In genomic region chr12:86023081-86023871, GRCm38 (mm10) we compare ENCODE assay signal across 11 mouse cellular contexts. TPM values are rescaled to one million over a fixed set of nuclear protein-coding genes. Genes with fewer than 3 reads are reported as not detected.
DNase-seq lines count a peak whose midpoint lies in the region; ATAC-seq lines count a peak whose summit lies in the region.
"Had no signal": no experiment of that assay in that cellular context is flagged by ENCODE, and none has a peak within 500 bp of the region (broad histone marks: within the 10 kb centered on the region; RNA-seq: fewer than 3 reads in every experiment).

No protein-coding gene starts in this region.

- no peaks in the 10 kb centered on the region for H3K27me3 ChIP-seq in forebrain, embryonic 14.5 days (replicated peaks; ENCODE audit: control insufficient read depth, insufficient read depth, low read length)
- no peaks in the 10 kb centered on the region for H3K27me3 ChIP-seq in forebrain, embryonic 12.5 days
- H3K27me3 ChIP-seq in limb, embryonic 11.5 days (ENCODE audit: control insufficient read depth, insufficient read depth, low read length): no peaks in the 10 kb centered on the region
- H3K27me3 ChIP-seq: CH12.LX; midbrain, embryonic 15.5 days had no signal

- no peaks in the 10 kb centered on the region for H3K9me3 ChIP-seq in forebrain, embryonic 14.5 days (replicated peaks; ENCODE audit: control insufficient read depth, low read length)
- H3K9me3 ChIP-seq in forebrain, embryonic 12.5 days: no peaks in the 10 kb centered on the region
- no peaks in the 10 kb centered on the region for H3K9me3 ChIP-seq in limb, embryonic 11.5 days (ENCODE audit: control insufficient read depth, low read length)
- H3K9me3 ChIP-seq: midbrain, embryonic 15.5 days had no signal

- peaks cover 4% of the 10 kb centered on the region; the same call in 1 of the 2 replicates for H3K4me1 ChIP-seq in forebrain, embryonic 14.5 days (ENCODE audit: control insufficient read depth, insufficient read depth, low read length)
- H3K4me1 ChIP-seq in forebrain, embryonic 12.5 days: no peaks in the 10 kb centered on the region; the same call in 1 of the 2 replicates
- H3K4me1 ChIP-seq in limb, embryonic 11.5 days (ENCODE audit: control insufficient read depth, insufficient read depth, low read length): peaks cover 30% of the 10 kb centered on the region
- H3K4me1 ChIP-seq: midbrain, embryonic 15.5 days had no signal

- H3K4me2 ChIP-seq in forebrain, embryonic 14.5 days (ENCODE audit: low read length): no peak overlapping the region
- H3K4me2 ChIP-seq in forebrain, embryonic 12.5 days: no peak overlapping the region
- no peak overlapping the region for H3K4me2 ChIP-seq in limb, embryonic 11.5 days (ENCODE audit: low read depth, severe bottlenecking)
- H3K4me2 ChIP-seq: midbrain, embryonic 15.5 days had no signal

- peak; percentile 35 for DNase-seq in forebrain, embryonic 14.5 days (ENCODE audit: low spot score)
- peak; percentile 64 for DNase-seq in testis, postnatal 10 days (ENCODE audit: low spot score)
- DNase-seq in testis, postnatal 14 days (ENCODE audit: low spot score): no peak
- DNase-seq in limb, embryonic 11.5 days (ENCODE audit: low spot score): peak; percentile 76
- DNase-seq in layer of hippocampus, adult 9-10 months (ENCODE audit: low spot score): no peak
- DNase-seq: cerebellum, postnatal 36 days had no signal

- H3K9ac ChIP-seq in forebrain, embryonic 14.5 days (ENCODE audit: low read length): no peak overlapping the region
- H3K9ac ChIP-seq in forebrain, embryonic 12.5 days: no peak overlapping the region
- no peak overlapping the region for H3K9ac ChIP-seq in limb, embryonic 11.5 days (ENCODE audit: low read length)
- H3K9ac ChIP-seq: midbrain, embryonic 15.5 days had no signal

- 87% methylated on average over 4 of the region's 4 CpGs for whole genome bisulfite sequencing in forebrain, embryonic 14.5 days
- WGBS in forebrain, embryonic 12.5 days: 83% methylated on average over 4 of the region's 4 CpGs
- 69% methylated on average over 4 of the region's 4 CpGs for WGBS in limb, embryonic 11.5 days

- H3K36me3 ChIP-seq in forebrain, embryonic 14.5 days (ENCODE audit: control insufficient read depth, insufficient read depth, low read length): no peaks in the 10 kb centered on the region
- H3K36me3 ChIP-seq in forebrain, embryonic 12.5 days (replicated peaks): no peaks in the 10 kb centered on the region
- H3K36me3 ChIP-seq in limb, embryonic 11.5 days (ENCODE audit: control insufficient read depth, insufficient read depth, low read length): no peaks in the 10 kb centered on the region
- H3K36me3 ChIP-seq: midbrain, embryonic 15.5 days had no signal

- no peak for ATAC-seq in forebrain, embryonic 14.5 days
- ATAC-seq in forebrain, embryonic 12.5 days (ENCODE audit: low FRiP score): no peak
- peak; percentile 81; the same call in 1 of the 2 replicates for ATAC-seq in limb, embryonic 11.5 days (ENCODE audit: insufficient number of reproducible peaks, low FRiP score, low TSS enrichment, low read depth)
- no peak for ATAC-seq in inflammation-experienced regulatory T-cells, adult 6 months
- ATAC-seq in cerebellum, adult (ENCODE audit: insufficient number of reproducible peaks, low FRiP score, low TSS enrichment): no peak
- ATAC-seq: midbrain, embryonic 15.5 days had no signal

- H3K4me3 ChIP-seq in forebrain, embryonic 14.5 days (ENCODE audit: low read depth, low read length): no peak overlapping the region
- no peak overlapping the region for H3K4me3 ChIP-seq in forebrain, embryonic 12.5 days (replicated peaks)
- no peak overlapping the region for H3K4me3 ChIP-seq in limb, embryonic 11.5 days (ENCODE audit: low read depth, low read length)
- H3K4me3 ChIP-seq: midbrain, embryonic 15.5 days had no signal

- no peak overlapping the region for H3K27ac ChIP-seq in forebrain, embryonic 14.5 days (ENCODE audit: low read depth, low read length)
- no peak overlapping the region for H3K27ac ChIP-seq in forebrain, embryonic 12.5 days
- peak overlapping the region; percentile 61 for H3K27ac ChIP-seq in limb, embryonic 11.5 days (replicated peaks; ENCODE audit: low read depth, low read length)
- H3K27ac ChIP-seq: midbrain, embryonic 15.5 days had no signal

RNA-seq across cellular contexts. Expression of gene Tgfb3, which starts 55.6 kb away (rescaled TPM):
- 4.0 and 5.1 TPM in 2 replicates for polyA plus RNA-seq in forebrain, embryonic 14.5 days (2014; fragmentation: Nextera tagmentation; extraction: Ambion mirVana)
- polyA plus RNA-seq in forebrain, embryonic 12.5 days (2016; fragmentation: Nextera tagmentation; extraction: Ambion mirVana): 8.5 and 9.7 TPM in 2 replicates
- 20.3 and 20.8 TPM in 2 replicates for polyA plus RNA-seq in limb, embryonic 11.5 days (2014; fragmentation: Nextera tagmentation; extraction: Ambion mirVana)
- polyA plus RNA-seq in inflammation-experienced regulatory T-cells, adult 6 months (2017; shearing (Covaris generic)): 1 to 10 TPM in 1 of 3 experiments, under 1 TPM in 2; 0.38 to 3.5 (median 0.62) TPM

RNA-seq across cellular contexts. Expression of gene Ift43, which starts 59.1 kb away (rescaled TPM):
- polyA plus RNA-seq in forebrain, embryonic 14.5 days (2014; fragmentation: Nextera tagmentation; extraction: Ambion mirVana): 73.7 and 82.0 TPM in 2 replicates
- 91.9 and 94.3 TPM in 2 replicates for polyA plus RNA-seq in forebrain, embryonic 12.5 days (2016; fragmentation: Nextera tagmentation; extraction: Ambion mirVana)
- polyA plus RNA-seq in limb, embryonic 11.5 days (2014; fragmentation: Nextera tagmentation; extraction: Ambion mirVana): 72.4 and 81.3 TPM in 2 replicates
- 1 to 10 TPM; 5.0 to 7.1 (median 6.8) TPM for polyA plus RNA-seq in inflammation-experienced regulatory T-cells, adult 6 months (2017; shearing (Covaris generic))

Comparison
In these comparisons a context has a peak if more than half of its experiments do, and no peak if none do; other contexts are left out.
1. DNase-seq: peak in forebrain, embryonic 14.5 days (single experiment), testis, postnatal 10 days (single experiment) and limb, embryonic 11.5 days (single experiment); none in testis, postnatal 14 days (single experiment) and layer of hippocampus, adult 9-10 months (single experiment).